Mouse (Mus musculus) lung, postnatal 0 days (tissue): Measurements from ENCODE around the gene Cfap54. TPM values are rescaled to one million over a fixed set of nuclear protein-coding genes. Genes with fewer than 3 reads are reported as not detected.

Source experiments
- ATAC-seq: fragments of 200-750 bp; cut with Nextera tagmentation; 2 replicates; pipeline ENCODE4 v1.8.0; 2017; ENCODE audit warnings: moderate library complexity
- DNase-seq: peaks from one replicate; pipeline ENCODE4 v3.0.0-alpha.2; 2016; ENCODE audit warnings: low spot score
- H3K27ac ChIP-seq: fragments of 300-500 bp; sonication (generic); 2 replicates; pipeline ENCODE4 v1.5.1; 2014; ENCODE audit warnings: antibody characterized with exemption, mild to moderate bottlenecking, low read length, mixed read lengths
- H3K27me3 ChIP-seq: fragments of 300-500 bp; sonication (generic); replicated peaks from 2 replicates; pipeline ENCODE4 v1.6.1; 2014; ENCODE audit warnings: low read length, mixed read lengths; ENCODE audit not compliant: insufficient read depth
- H3K36me3 ChIP-seq: fragments of 300-500 bp; sonication (generic); 2 replicates; pipeline ENCODE4 v1.6.1; 2014; ENCODE audit warnings: low read length, mixed read lengths; ENCODE audit not compliant: insufficient read depth
- H3K4me1 ChIP-seq: fragments of 300-500 bp; sonication (generic); 2 replicates; pipeline ENCODE4 v1.6.1; 2014; ENCODE audit warnings: antibody characterized with exemption, low read depth, low read length, mixed read lengths; ENCODE audit not compliant: insufficient read depth
- H3K4me2 ChIP-seq: fragments of 300-500 bp; sonication (generic); replicated peaks from 2 replicates; pipeline ENCODE4 v1.6.1; 2014; ENCODE audit warnings: low read depth, mild to moderate bottlenecking, low read length, moderate library complexity, mixed read lengths
- H3K4me3 ChIP-seq: fragments of 300-500 bp; sonication (generic); 2 replicates; pipeline ENCODE4 v1.5.1; 2014; ENCODE audit warnings: low read depth, low read length
- H3K9ac ChIP-seq: fragments of 300-500 bp; sonication (generic); replicated peaks from 2 replicates; pipeline ENCODE4 v1.6.1; 2014; ENCODE audit warnings: low read depth, mild to moderate bottlenecking
- H3K9me3 ChIP-seq: fragments of 300-500 bp; sonication (generic); 2 replicates; pipeline ENCODE4 v1.6.1; 2016; ENCODE audit warnings: low read length, mixed read lengths
- CTCF ChIP-seq: IDR thresholded peaks from 2 replicates; pipeline ENCODE4 v1.5.1; 2016; ENCODE audit warnings: antibody characterized with exemption, mild to moderate bottlenecking
- EP300 ChIP-seq: IDR thresholded peaks from 2 replicates; pipeline ENCODE4 v1.6.1; 2016; ENCODE audit warnings: antibody characterized with exemption, mild to moderate bottlenecking, control low read depth
- WGBS: fragments of 180-500 bp; shearing (Covaris S2); extraction: QIAGEN DNeasy Blood & Tissue Kit; methylation state at CpG from one replicate; pipeline ENCODE4 v1.1.7; 2014; 5-methylcytosine and 5-hydroxymethylcytosine counted together
- polyA plus RNA-seq: library from polyadenylated mRNA; unstranded; fragments of >200 nt; fragmentation: Nextera tagmentation; extraction: Ambion mirVana; gene quantifications from 2 replicates; pipeline ENCODE4 v1.2.1, GENCODE M21; 2015

Gene Cfap54
- polyA plus RNA-seq, 1 experiment from 2014 or later: 6.2 TPM

- H3K27ac ChIP-seq: no peak overlapping the region
- ATAC-seq (no peak), DNase-seq (no peak)
- no peak overlapping the region for H3K4me2 ChIP-seq
- no peak for TF ChIP-seq EP300
- no peaks in the 10 kb centered on the region for H3K9me3 ChIP-seq
- no peaks in the 10 kb centered on the region for H3K4me1 ChIP-seq
- no peaks in the 10 kb centered on the region for H3K27me3 ChIP-seq
- H3K36me3 ChIP-seq: no peaks in the 10 kb centered on the region
- no peak overlapping the region for H3K9ac ChIP-seq
- whole genome bisulfite sequencing: 91% methylated on average over 2 of the region's 2 CpGs
- H3K4me3 ChIP-seq: no peak overlapping the region
Observed at GRCm38 (mm10) chr10:93091928-93092327, 10.5 kb upstream of the Cfap54 start.

GRCm38 (mm10) chr10:93090241-93090640 is 8.8 kb upstream of the Cfap54 start:
- Histone ChIP-seq H3K4me3 (no peak overlapping the region), H3K4me2 (no peak overlapping the region), H3K9ac (no peak overlapping the region), H3K9me3 (no peaks in the 10 kb centered on the region), H3K36me3 (no peaks in the 10 kb centered on the region), H3K27ac (no peak overlapping the region), H3K4me1 (no peaks in the 10 kb centered on the region), H3K27me3 (no peaks in the 10 kb centered on the region)
- no peak for TF ChIP-seq EP300
- TF ChIP-seq CTCF: no peak
- no peak for ATAC-seq
- 61% methylated on average over 6 of the region's 6 CpGs for WGBS
- no peak for DNase-seq

GRCm38 (mm10) chr10:93088396-93089048 is 7.1 kb upstream of the Cfap54 start:
- H3K9me3 ChIP-seq: no peaks in the 10 kb centered on the region
- H3K36me3 ChIP-seq: no peaks in the 10 kb centered on the region
- no peak for TF ChIP-seq CTCF
- TF ChIP-seq EP300: no peak
- ATAC-seq (no peak), DNase-seq (no peak)
- no peaks in the 10 kb centered on the region for H3K27me3 ChIP-seq
- no peak overlapping the region for H3K4me3 ChIP-seq
- no peak overlapping the region for H3K4me2 ChIP-seq
- WGBS: 49% methylated on average over 11 of the region's 11 CpGs
- no peaks in the 10 kb centered on the region for H3K4me1 ChIP-seq
- H3K9ac ChIP-seq: no peak overlapping the region
- H3K27ac ChIP-seq: no peak overlapping the region

- no peak overlapping the region for H3K4me3 ChIP-seq
- TF ChIP-seq EP300 (no peak), CTCF (no peak)
- H3K36me3 ChIP-seq: no peaks in the 10 kb centered on the region
- no peak for ATAC-seq
- 76% methylated on average over 7 of the region's 7 CpGs for WGBS
- no peaks in the 10 kb centered on the region for H3K27me3 ChIP-seq
- no peak overlapping the region for H3K4me2 ChIP-seq
- H3K4me1 ChIP-seq: no peaks in the 10 kb centered on the region
- H3K27ac ChIP-seq: no peak overlapping the region
- no peaks in the 10 kb centered on the region for H3K9me3 ChIP-seq
- H3K9ac ChIP-seq: no peak overlapping the region
- DNase-seq: no peak
Observed at GRCm38 (mm10) chr10:93087504-93087903, 6.1 kb upstream of the Cfap54 start.

- Histone ChIP-seq H3K36me3 (no peaks in the 10 kb centered on the region), H3K27ac (no peak overlapping the region), H3K4me2 (no peak overlapping the region), H3K27me3 (no peaks in the 10 kb centered on the region), H3K4me3 (no peak overlapping the region), H3K9ac (no peak overlapping the region), H3K4me1 (no peaks in the 10 kb centered on the region), H3K9me3 (no peaks in the 10 kb centered on the region)
- ATAC-seq: no peak
- WGBS: 64% methylated on average over 8 of the region's 8 CpGs
- TF ChIP-seq CTCF (no peak), EP300 (no peak)
- no peak for DNase-seq
Observed at GRCm38 (mm10) chr10:93083963-93084340, 2.5 kb upstream of the Cfap54 start.

GRCm38 (mm10) chr10:93083198-93083962 is 2.0 kb upstream of the Cfap54 start:
- Histone ChIP-seq H3K27me3 (no peaks in the 10 kb centered on the region), H3K27ac (no peak overlapping the region), H3K4me1 (no peaks in the 10 kb centered on the region), H3K4me2 (0 out of 2 replicates have a peak overlapping the region, but pooled peaks have one; percentile 8), H3K9me3 (no peaks in the 10 kb centered on the region), H3K9ac (no peak overlapping the region), H3K36me3 (no peaks in the 10 kb centered on the region), H3K4me3 (no peak overlapping the region)
- peak; percentile 72 for DNase-seq
- ATAC-seq: peak; percentile 42
- 0 out of 2 replicates have a peak, but pooled peaks have one; percentile 4 for TF ChIP-seq CTCF
- TF ChIP-seq EP300: no peak
- 13% methylated on average over 17 of the region's 17 CpGs for WGBS
